Mouse (Mus musculus): Measurements from ENCODE around the gene Dpm3. TPM values are rescaled to one million over a fixed set of nuclear protein-coding genes. Genes with fewer than 3 reads are reported as not detected.

Dpm3 gene
- total RNA-seq, 4 experiments from 2014 or later = 123 to 156 (median 136) TPM

- no peak for DNase-seq
Observed at GRCm38 (mm10) chr3:89231772-89232275, 27.3 kb upstream of the Dpm3 start.

- DNase-seq = no peak
Observed at GRCm38 (mm10) chr3:89232614-89233013, 26.5 kb upstream of the Dpm3 start.

- no peak for DNase-seq
Observed at GRCm38 (mm10) chr3:89233562-89234110, 25.5 kb upstream of the Dpm3 start.

- DNase-seq = no peak
Observed at GRCm38 (mm10) chr3:89236516-89236915, 22.6 kb upstream of the Dpm3 start.

GRCm38 (mm10) chr3:89237682-89238081 lies 21.5 kb upstream of the Dpm3 start:
- no peak for DNase-seq

GRCm38 (mm10) chr3:89238494-89238893 lies 20.7 kb upstream of the Dpm3 start:
- no peak for DNase-seq

- no peak for DNase-seq
Observed at GRCm38 (mm10) chr3:89242331-89242895, 16.7 kb upstream of the Dpm3 start.

- no peak for DNase-seq
Observed at GRCm38 (mm10) chr3:89243609-89244008, 15.5 kb upstream of the Dpm3 start.

GRCm38 (mm10) chr3:89244158-89244981 lies 14.8 kb upstream of the Dpm3 start:
- no peak for DNase-seq

GRCm38 (mm10) chr3:89244982-89245687 lies 14.0 kb upstream of the Dpm3 start:
- no peak for DNase-seq

GRCm38 (mm10) chr3:89245688-89246171 lies 13.4 kb upstream of the Dpm3 start, which contains the start of gene Krtcap2:
Krtcap2 (plus strand) TSS chr3:89245966.
- no peak for DNase-seq

GRCm38 (mm10) chr3:89246261-89247100 lies 12.7 kb upstream of the Dpm3 start, which contains the start of gene Trim46:
Trim46 (minus strand) TSS chr3:89246309.
- DNase-seq = peak; percentile 84

- no peak for DNase-seq
Observed at GRCm38 (mm10) chr3:89247466-89247865, 11.7 kb upstream of the Dpm3 start.

- DNase-seq = no peak
Observed at GRCm38 (mm10) chr3:89250435-89251040, 8.6 kb upstream of the Dpm3 start.

GRCm38 (mm10) chr3:89251365-89251895 lies 7.7 kb upstream of the Dpm3 start:
- no peak for DNase-seq

GRCm38 (mm10) chr3:89254994-89255393 lies 4.2 kb upstream of the Dpm3 start:
- no peak for DNase-seq

GRCm38 (mm10) chr3:89256177-89256576 lies 3.0 kb upstream of the Dpm3 start:
- no peak for DNase-seq

- DNase-seq = no peak
Observed at GRCm38 (mm10) chr3:89260211-89260610, 1.1 kb downstream of the Dpm3 start.

GRCm38 (mm10) chr3:89262417-89262816 lies 3.3 kb downstream of the Dpm3 start:
- DNase-seq = no peak

- DNase-seq = peak; percentile 73
Observed at GRCm38 (mm10) chr3:89266439-89266893, 7.3 kb downstream of the Dpm3 start.

GRCm38 (mm10) chr3:89268916-89269315 lies 9.8 kb downstream of the Dpm3 start:
- DNase-seq = no peak
